Mouse (Mus musculus): ENCODE results near the gene Otud4. TPM values are rescaled to one million over a fixed set of nuclear protein-coding genes. Genes with fewer than 3 reads are reported as not detected.
"Not testable (repeated sequence)": the region's sequence is repeated elsewhere in the genome, so short reads cannot be mapped to it uniquely, and the experiment has no call there.

Otud4 gene
- total RNA-seq, 2 experiments from 2014 or later: 42.1 to 44.2 TPM

DNA sequence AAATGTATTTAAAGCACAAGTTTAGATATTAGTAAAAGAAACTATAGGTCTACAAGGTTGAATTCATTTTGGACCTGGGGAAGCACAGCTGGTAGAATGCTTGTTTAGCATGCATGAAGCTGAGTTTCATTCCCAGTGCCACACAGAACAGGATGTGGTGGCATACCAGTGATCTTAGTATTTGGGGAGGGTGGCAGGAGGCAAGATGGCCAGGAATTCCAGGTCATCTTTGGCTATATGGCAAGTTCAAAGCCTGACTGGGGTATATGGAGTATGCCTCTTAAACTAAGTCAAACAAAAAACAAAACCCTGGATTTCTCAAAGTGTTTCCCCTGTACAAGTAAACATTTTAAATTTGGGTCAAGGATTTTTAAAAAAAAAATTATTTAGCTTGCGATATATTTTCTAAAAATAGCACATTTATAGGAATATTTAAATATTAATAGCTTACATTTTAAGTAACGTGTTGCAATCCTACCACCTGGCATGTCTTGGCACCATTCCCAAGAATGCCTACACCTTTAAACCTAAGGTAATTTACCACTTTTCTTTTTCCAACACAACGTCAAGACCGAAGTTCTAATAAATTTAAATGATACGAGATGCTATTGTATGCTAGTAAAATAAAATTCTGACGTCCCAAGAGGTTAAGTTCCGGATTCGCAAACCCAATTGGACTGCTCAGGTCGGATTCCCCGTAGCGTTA is 1.3 kb upstream of the Otud4 start:
- DNase-seq (ENCODE audit: low spot score): no peak

- DNase-seq (ENCODE audit: low spot score): peak; percentile 98
Observed at GRCm38 (mm10) chr8:79638707-79639549, 490 bp upstream of the Otud4 start.

DNA sequence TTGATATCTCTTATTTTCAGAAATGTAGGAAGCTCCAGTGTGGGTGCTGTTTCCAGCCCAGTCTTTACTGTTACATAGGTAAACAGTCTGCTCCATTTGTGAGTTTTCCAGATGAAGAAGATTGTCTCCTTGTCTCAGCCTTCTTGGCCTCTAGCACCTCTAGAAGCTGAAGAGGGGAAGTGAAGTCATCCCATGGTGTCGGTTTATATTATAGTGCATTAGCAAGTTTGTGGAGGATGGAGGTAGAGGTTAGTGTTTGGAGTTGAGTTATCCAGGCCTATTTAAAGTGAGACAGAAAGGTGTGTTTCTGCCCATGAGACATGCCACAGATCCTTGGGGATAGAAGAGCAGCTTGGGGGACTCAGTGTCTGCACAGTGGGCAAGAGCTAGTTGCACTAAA is 1.7 kb downstream of the Otud4 start:
- DNase-seq (ENCODE audit: low spot score): no peak

DNA sequence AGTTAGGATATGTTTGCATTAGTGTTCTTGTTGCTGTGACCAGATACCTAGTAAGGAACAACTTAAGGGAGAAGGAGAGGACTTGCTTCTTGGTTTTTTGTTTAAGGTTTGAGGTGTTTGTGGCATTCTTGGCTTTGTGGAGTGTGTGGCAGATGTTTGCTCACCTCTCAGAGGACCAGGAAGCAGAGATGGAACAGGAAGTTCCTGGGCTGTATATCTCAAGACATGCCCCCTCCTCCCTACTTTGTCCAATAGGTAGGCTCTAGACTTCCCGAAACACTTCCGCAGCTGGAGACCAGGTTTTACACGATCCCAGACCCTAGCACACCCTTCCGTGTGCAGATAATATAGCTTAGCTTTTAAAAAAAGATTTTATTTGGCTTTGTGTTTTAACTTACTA is 10.2 kb downstream of the Otud4 start:
- no peak for DNase-seq (ENCODE audit: low spot score)

- no peak for DNase-seq (ENCODE audit: low spot score)
Observed at GRCm38 (mm10) chr8:79650158-79650814, 10.9 kb downstream of the Otud4 start.

- DNase-seq (ENCODE audit: low spot score): no peak
Observed at GRCm38 (mm10) chr8:79653736-79654135, 14.3 kb downstream of the Otud4 start.

DNA sequence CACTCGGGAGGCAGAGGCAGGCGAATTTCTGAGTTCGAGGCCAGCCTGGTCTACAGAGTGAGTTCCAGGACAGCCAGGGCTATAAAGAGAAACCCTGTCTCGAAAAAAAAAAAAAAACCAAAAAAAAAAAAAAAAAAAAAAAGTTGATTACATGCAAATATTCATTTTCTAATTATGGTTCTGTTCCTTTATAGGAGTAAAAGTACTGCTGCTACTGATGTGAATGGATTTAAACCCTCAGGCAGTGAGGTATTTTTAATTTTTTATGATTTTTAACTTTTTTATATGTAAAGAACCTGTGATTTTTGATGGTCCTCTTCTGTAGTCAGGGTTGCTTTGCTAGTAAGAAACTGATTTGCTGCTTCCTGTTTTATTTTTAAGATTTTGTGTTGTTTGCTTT is 19.3 kb downstream of the Otud4 start:
- not testable (repeated sequence) for DNase-seq (ENCODE audit: low spot score)

- DNase-seq (ENCODE audit: low spot score): no peak
Observed at GRCm38 (mm10) chr8:79676461-79676860, 37.0 kb downstream of the Otud4 start.

- no peak for DNase-seq (ENCODE audit: low spot score)
Observed at GRCm38 (mm10) chr8:79679005-79679404, 39.6 kb downstream of the Otud4 start.

- not testable (repeated sequence) for DNase-seq (ENCODE audit: low spot score)
Observed at GRCm38 (mm10) chr8:79680083-79680482, 40.7 kb downstream of the Otud4 start.

- peak; percentile 5 for DNase-seq (ENCODE audit: low spot score)
Observed at GRCm38 (mm10) chr8:79680555-79680954, 41.1 kb downstream of the Otud4 start.

DNA sequence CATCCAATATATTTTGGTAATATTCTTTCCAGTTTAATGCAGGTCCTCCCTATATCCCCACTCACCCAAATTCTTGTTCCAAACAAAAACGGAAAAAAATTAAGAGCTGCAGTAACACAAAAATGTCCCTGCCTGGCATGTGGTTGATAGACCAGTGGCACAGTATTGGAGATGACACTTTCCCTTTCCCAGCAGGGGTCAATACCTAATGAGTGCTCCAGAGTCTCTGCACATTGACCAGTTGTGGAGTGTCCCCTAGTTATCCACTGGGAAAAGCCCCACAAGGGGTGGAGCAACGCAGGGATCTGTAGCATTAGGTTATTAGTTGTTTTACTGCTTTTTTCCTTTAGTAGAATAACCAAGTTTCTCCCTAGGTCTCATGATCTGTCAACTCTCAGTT is 41.5 kb downstream of the Otud4 start:
- DNase-seq (ENCODE audit: low spot score): no peak

- DNase-seq (ENCODE audit: low spot score): not testable (repeated sequence)
Observed at GRCm38 (mm10) chr8:79685927-79686326, 46.5 kb downstream of the Otud4 start.

DNA sequence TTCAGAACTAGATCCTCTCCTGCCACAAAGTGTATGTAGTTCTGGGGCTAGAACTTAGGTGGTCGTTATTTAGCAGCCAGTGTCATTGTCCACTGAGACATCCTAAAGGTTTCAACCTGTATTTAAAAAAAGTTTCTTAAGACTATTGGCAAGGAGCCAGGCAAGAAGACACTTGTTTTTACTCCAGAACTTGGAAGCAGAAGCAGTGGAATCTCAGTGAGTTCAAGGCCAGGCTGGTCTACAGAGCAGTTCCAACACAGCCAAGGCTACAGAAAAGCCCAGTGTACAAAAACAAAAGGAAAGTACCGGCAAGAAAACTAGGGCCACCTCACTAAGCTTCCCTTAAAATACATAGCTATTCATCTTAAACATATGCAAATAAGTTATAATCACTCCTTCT is 53.1 kb downstream of the Otud4 start:
- DNase-seq (ENCODE audit: low spot score): no peak

GRCm38 (mm10) chr8:79706687-79707086 is 67.3 kb downstream of the Otud4 start:
- no peak for DNase-seq (ENCODE audit: low spot score)

GRCm38 (mm10) chr8:79711064-79711961 is 71.9 kb downstream of the Otud4 start, which contains the start of the genes Abce1 and Anapc10:
TSS of gene Abce1 (minus strand) at chr8:79711740.
TSS of gene Anapc10 (plus strand) at chr8:79711820.
- peak; percentile 97 for DNase-seq (ENCODE audit: low spot score)

DNA sequence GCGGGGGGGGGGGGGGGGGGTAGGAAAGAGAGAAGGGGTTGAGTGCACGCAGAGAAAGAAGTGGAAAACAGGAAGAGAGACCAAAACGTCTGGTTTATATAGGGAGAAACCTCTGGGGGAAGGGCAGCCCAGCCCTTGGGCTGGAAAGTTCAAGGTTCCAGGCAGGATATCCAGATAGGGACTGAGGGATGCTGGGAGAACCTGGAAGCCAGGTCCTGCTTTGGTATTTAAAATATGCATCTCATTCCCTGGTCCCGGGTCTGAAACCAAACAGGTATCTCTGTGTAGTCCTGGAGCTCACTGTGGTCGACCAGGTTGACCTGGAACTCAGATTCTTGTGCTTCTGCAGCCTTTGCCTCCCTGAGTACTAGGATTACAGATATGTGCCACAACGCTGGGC is 73.3 kb downstream of the Otud4 start:
- no peak for DNase-seq (ENCODE audit: low spot score)

DNA sequence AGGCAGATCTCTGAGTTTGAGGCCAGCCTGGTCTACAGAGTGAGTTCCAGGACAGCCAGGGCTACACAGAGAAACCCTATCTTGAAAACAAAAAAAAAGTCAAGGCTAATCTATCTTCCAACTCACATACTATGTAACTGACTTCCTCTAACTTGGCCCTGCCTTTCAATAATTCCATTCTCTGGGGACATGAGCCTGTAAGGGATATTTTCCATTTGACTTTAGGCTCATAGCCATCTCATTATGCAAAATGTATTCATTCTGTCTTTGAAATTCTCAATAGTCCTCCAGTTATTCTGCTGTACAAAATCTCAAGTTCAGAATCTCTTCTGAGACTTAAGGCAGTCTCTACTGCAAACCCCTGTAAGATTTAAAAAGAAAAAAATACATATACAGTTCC is 82.1 kb downstream of the Otud4 start:
- DNase-seq (ENCODE audit: low spot score): no peak

DNA sequence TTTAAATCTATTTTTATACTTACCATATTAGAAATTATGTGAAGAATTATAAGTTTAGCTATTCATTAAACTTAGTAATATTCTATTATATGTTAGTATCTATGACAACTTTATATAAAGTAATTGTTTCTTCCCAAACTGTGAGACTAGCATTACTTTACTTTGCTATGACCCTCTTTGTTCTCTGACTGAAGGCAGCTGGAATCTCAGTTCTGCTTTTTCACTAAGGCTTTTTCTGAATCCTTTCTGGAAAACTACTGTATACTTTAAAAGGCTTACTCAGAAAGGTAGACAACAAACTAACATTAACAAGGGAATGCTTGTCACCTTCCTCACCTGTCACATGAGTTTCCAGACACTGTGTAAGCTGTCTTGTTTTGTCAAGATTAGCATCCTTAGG is 83.9 kb downstream of the Otud4 start:
- no peak for DNase-seq (ENCODE audit: low spot score)

DNA sequence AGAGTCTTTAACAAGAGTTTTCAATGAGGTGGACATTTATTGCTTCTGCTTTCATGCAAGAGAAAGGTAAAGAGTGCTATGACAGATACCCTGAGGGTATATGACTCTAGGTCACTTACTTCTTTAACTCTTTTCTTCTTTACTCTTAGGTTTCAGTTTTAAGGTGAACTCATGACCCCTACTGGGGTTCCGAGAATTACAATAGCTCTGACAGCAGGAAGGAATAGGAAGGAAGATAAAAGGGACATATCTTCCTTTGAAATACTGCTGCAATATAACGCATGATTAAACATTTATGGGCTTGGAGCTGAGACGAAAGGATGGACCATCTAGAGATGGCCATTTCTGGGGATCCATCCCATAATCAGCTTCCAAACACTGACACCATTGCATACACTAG is 85.2 kb downstream of the Otud4 start:
- DNase-seq (ENCODE audit: low spot score): no peak
